Comparison of ENCODE assay signal across 7 mouse cellular contexts in genomic region chr4:149484566-149484965, GRCm38 (mm10). TPM values are rescaled to one million over a fixed set of nuclear protein-coding genes. Genes with fewer than 3 reads are reported as not detected.
A peak's percentile ranks its signal among the peaks of the same experiment; 100 is the strongest.
DNase-seq lines count a peak whose midpoint lies in the region; ATAC-seq lines count a peak whose summit lies in the region.

No protein-coding gene starts in this region.

- H3K4me2 ChIP-seq in lung, embryonic 15.5 days, result peak overlapping the region; percentile 81
- H3K4me2 ChIP-seq in embryonic facial prominence, embryonic 12.5 days (replicated peaks), result peak overlapping the region; percentile 82
- peak overlapping the region; percentile 87 for H3K4me2 ChIP-seq in hindbrain, embryonic 15.5 days
- H3K4me2 ChIP-seq in midbrain, embryonic 16.5 days (ENCODE audit: low read length), result peak overlapping the region; percentile 76

- ATAC-seq in lung, embryonic 15.5 days (ENCODE audit: borderline replicate concordance, extremely low read depth, low FRiP score, low TSS enrichment), result no peak
- no peak for ATAC-seq in embryonic facial prominence, embryonic 12.5 days (ENCODE audit: insufficient number of reproducible peaks, insufficient read depth, low FRiP score, low TSS enrichment)
- no peak for ATAC-seq in hindbrain, embryonic 15.5 days (ENCODE audit: low FRiP score, low read depth)
- no peak; the same call in 1 of the 2 replicates for ATAC-seq in midbrain, embryonic 16.5 days
- ATAC-seq in megakaryocyte progenitor cell, adult 5-6 weeks (replicated peaks; ENCODE audit: poor library complexity), result no peak

- no peaks in the 10 kb centered on the region for H3K27me3 ChIP-seq in lung, embryonic 15.5 days
- H3K27me3 ChIP-seq in embryonic facial prominence, embryonic 12.5 days, result no peaks in the 10 kb centered on the region
- no peaks in the 10 kb centered on the region for H3K27me3 ChIP-seq in hindbrain, embryonic 15.5 days
- H3K27me3 ChIP-seq in midbrain, embryonic 16.5 days (ENCODE audit: control insufficient read depth, insufficient read depth, low read depth, low read length), result no peaks in the 10 kb centered on the region

- no peaks in the 10 kb centered on the region for H3K9me3 ChIP-seq in lung, embryonic 15.5 days
- no peaks in the 10 kb centered on the region for H3K9me3 ChIP-seq in embryonic facial prominence, embryonic 12.5 days
- no peaks in the 10 kb centered on the region for H3K9me3 ChIP-seq in hindbrain, embryonic 15.5 days
- H3K9me3 ChIP-seq in midbrain, embryonic 16.5 days (replicated peaks; ENCODE audit: control insufficient read depth, low read length, poor library complexity, severe bottlenecking), result no peaks in the 10 kb centered on the region

- H3K4me1 ChIP-seq in lung, embryonic 15.5 days, result peaks cover 17% of the 10 kb centered on the region
- H3K4me1 ChIP-seq in embryonic facial prominence, embryonic 12.5 days, result peaks cover 15% of the 10 kb centered on the region
- peaks cover 25% of the 10 kb centered on the region for H3K4me1 ChIP-seq in hindbrain, embryonic 15.5 days (replicated peaks)
- H3K4me1 ChIP-seq in midbrain, embryonic 16.5 days (ENCODE audit: control insufficient read depth, insufficient read depth, low read length), result peaks cover 13% of the 10 kb centered on the region

- DNase-seq in lung, postnatal 4 days, result no peak
- no peak for DNase-seq in Muller cell, postnatal 12 days (ENCODE audit: inconsistent ontology term)

- H3K4me3 ChIP-seq in lung, embryonic 15.5 days, result peak overlapping the region; percentile 75
- peak overlapping the region; percentile 90 for H3K4me3 ChIP-seq in embryonic facial prominence, embryonic 12.5 days
- peak overlapping the region; percentile 77 for H3K4me3 ChIP-seq in hindbrain, embryonic 15.5 days
- peak overlapping the region; percentile 67 for H3K4me3 ChIP-seq in midbrain, embryonic 16.5 days (ENCODE audit: low read depth, low read length)

- 40% methylated on average over 3 of the region's 3 CpGs for WGBS in lung, embryonic 15.5 days
- WGBS in embryonic facial prominence, embryonic 12.5 days, result 54% methylated on average over 3 of the region's 3 CpGs
- WGBS in hindbrain, embryonic 15.5 days, result 52% methylated on average over 3 of the region's 3 CpGs
- 53% methylated on average over 3 of the region's 3 CpGs for WGBS in midbrain, embryonic 16.5 days

- H3K27ac ChIP-seq in lung, embryonic 15.5 days, result peak overlapping the region; percentile 77; the same call in 1 of the 2 replicates
- peak overlapping the region; percentile 82; the same call in 1 of the 2 replicates for H3K27ac ChIP-seq in embryonic facial prominence, embryonic 12.5 days
- peak overlapping the region; percentile 71 for H3K27ac ChIP-seq in hindbrain, embryonic 15.5 days (replicated peaks)
- peak overlapping the region; percentile 71 for H3K27ac ChIP-seq in midbrain, embryonic 16.5 days (ENCODE audit: low read length)

- H3K36me3 ChIP-seq in lung, embryonic 15.5 days, result peaks cover 28% of the 10 kb centered on the region
- peaks cover 26% of the 10 kb centered on the region for H3K36me3 ChIP-seq in embryonic facial prominence, embryonic 12.5 days
- H3K36me3 ChIP-seq in hindbrain, embryonic 15.5 days, result peaks cover 28% of the 10 kb centered on the region
- H3K36me3 ChIP-seq in midbrain, embryonic 16.5 days (ENCODE audit: control insufficient read depth, insufficient read depth, low read length), result peaks cover 7% of the 10 kb centered on the region; the same call in 1 of the 2 replicates

- H3K9ac ChIP-seq in lung, embryonic 15.5 days, result peak overlapping the region; percentile 89
- H3K9ac ChIP-seq in embryonic facial prominence, embryonic 12.5 days, result peak overlapping the region; percentile 77
- H3K9ac ChIP-seq in hindbrain, embryonic 15.5 days, result peak overlapping the region; percentile 72
- H3K9ac ChIP-seq in midbrain, embryonic 16.5 days (ENCODE audit: low read depth, low read length), result peak overlapping the region; percentile 77

RNA-seq across cellular contexts. Expression of gene Nmnat1, which starts 0.4 kb away (rescaled TPM):
- 10.9 and 11.2 TPM in 2 replicates for polyA plus RNA-seq in lung, embryonic 15.5 days (2015; fragmentation: Nextera tagmentation; extraction: Ambion mirVana)
- polyA plus RNA-seq in embryonic facial prominence, embryonic 12.5 days (2016; fragmentation: Nextera tagmentation; extraction: Ambion mirVana), result 12.1 and 13.3 TPM in 2 replicates
- polyA plus RNA-seq in hindbrain, embryonic 15.5 days (2015; fragmentation: Nextera tagmentation; extraction: Ambion mirVana), result 8.8 and 9.3 TPM in 2 replicates
- polyA plus RNA-seq in midbrain, embryonic 16.5 days (2015; fragmentation: Nextera tagmentation; extraction: Ambion mirVana), result 5.9 and 8.1 TPM in 2 replicates
- 7.4 and 8.0 TPM in 2 replicates for total RNA-seq in megakaryocyte progenitor cell, adult 5-6 weeks (2015)
- 12.4 and 14.4 TPM in 2 replicates for total RNA-seq in megakaryocyte progenitor cell, adult 5-6 weeks (2017)

RNA-seq across cellular contexts. Expression of gene Lzic, which starts 0.5 kb away (rescaled TPM):
- polyA plus RNA-seq in lung, embryonic 15.5 days (2015; fragmentation: Nextera tagmentation; extraction: Ambion mirVana), result 44.8 and 47.4 TPM in 2 replicates
- 55.5 and 57.6 TPM in 2 replicates for polyA plus RNA-seq in embryonic facial prominence, embryonic 12.5 days (2016; fragmentation: Nextera tagmentation; extraction: Ambion mirVana)
- 39.4 and 40.8 TPM in 2 replicates for polyA plus RNA-seq in hindbrain, embryonic 15.5 days (2015; fragmentation: Nextera tagmentation; extraction: Ambion mirVana)
- 39.8 and 43.1 TPM in 2 replicates for polyA plus RNA-seq in midbrain, embryonic 16.5 days (2015; fragmentation: Nextera tagmentation; extraction: Ambion mirVana)
- total RNA-seq in megakaryocyte progenitor cell, adult 5-6 weeks (2015), result 25.2 and 26.8 TPM in 2 replicates
- total RNA-seq in megakaryocyte progenitor cell, adult 5-6 weeks (2017), result 81.4 and 111 TPM in 2 replicates

RNA-seq across cellular contexts. Expression of gene Tmem274, which starts 7.4 kb away (rescaled TPM):
- polyA plus RNA-seq in lung, embryonic 15.5 days (2015; fragmentation: Nextera tagmentation; extraction: Ambion mirVana), result 0.34 and 0.55 TPM in 2 replicates
- 0.39 and 0.56 TPM in 2 replicates for polyA plus RNA-seq in embryonic facial prominence, embryonic 12.5 days (2016; fragmentation: Nextera tagmentation; extraction: Ambion mirVana)
- polyA plus RNA-seq in hindbrain, embryonic 15.5 days (2015; fragmentation: Nextera tagmentation; extraction: Ambion mirVana), result 0.37 and 0.52 TPM in 2 replicates
- polyA plus RNA-seq in midbrain, embryonic 16.5 days (2015; fragmentation: Nextera tagmentation; extraction: Ambion mirVana), result not detected in 2 replicates
- not detected in 2 replicates for total RNA-seq in megakaryocyte progenitor cell, adult 5-6 weeks (2015)
- total RNA-seq in megakaryocyte progenitor cell, adult 5-6 weeks (2017), result not detected in 2 replicates

RNA-seq across cellular contexts. Expression of gene Rbp7, which starts 29.8 kb away (rescaled TPM):
- polyA plus RNA-seq in lung, embryonic 15.5 days (2015; fragmentation: Nextera tagmentation; extraction: Ambion mirVana), result 2.7 and 3.6 TPM in 2 replicates
- polyA plus RNA-seq in embryonic facial prominence, embryonic 12.5 days (2016; fragmentation: Nextera tagmentation; extraction: Ambion mirVana), result 0.32 TPM in 1 of 2 replicates, not detected in the other
- polyA plus RNA-seq in hindbrain, embryonic 15.5 days (2015; fragmentation: Nextera tagmentation; extraction: Ambion mirVana), result not detected in 2 replicates
- polyA plus RNA-seq in midbrain, embryonic 16.5 days (2015; fragmentation: Nextera tagmentation; extraction: Ambion mirVana), result 0.43 TPM in 1 of 2 replicates, not detected in the other
- total RNA-seq in megakaryocyte progenitor cell, adult 5-6 weeks (2015), result not detected in 2 replicates
- not detected in 2 replicates for total RNA-seq in megakaryocyte progenitor cell, adult 5-6 weeks (2017)

RNA-seq across cellular contexts. Expression of gene Ctnnbip1, which starts 33.5 kb away (rescaled TPM):
- polyA plus RNA-seq in lung, embryonic 15.5 days (2015; fragmentation: Nextera tagmentation; extraction: Ambion mirVana), result 57.9 and 61.0 TPM in 2 replicates
- 83.3 and 85.2 TPM in 2 replicates for polyA plus RNA-seq in embryonic facial prominence, embryonic 12.5 days (2016; fragmentation: Nextera tagmentation; extraction: Ambion mirVana)
- polyA plus RNA-seq in hindbrain, embryonic 15.5 days (2015; fragmentation: Nextera tagmentation; extraction: Ambion mirVana), result 101 and 105 TPM in 2 replicates
- polyA plus RNA-seq in midbrain, embryonic 16.5 days (2015; fragmentation: Nextera tagmentation; extraction: Ambion mirVana), result 111 TPM in 2 replicates
- total RNA-seq in megakaryocyte progenitor cell, adult 5-6 weeks (2015), result 2.2 and 3.4 TPM in 2 replicates
- total RNA-seq in megakaryocyte progenitor cell, adult 5-6 weeks (2017), result 1.6 and 3.4 TPM in 2 replicates
